Mouse (Mus musculus) thymus, postnatal 4 days (tissue): Measurements from ENCODE around the gene Nudt4.

Experiments
- DNase-seq: peaks from one replicate; pipeline ENCODE4 v3.0.0; 2021

Gene Nudt4

DNA sequence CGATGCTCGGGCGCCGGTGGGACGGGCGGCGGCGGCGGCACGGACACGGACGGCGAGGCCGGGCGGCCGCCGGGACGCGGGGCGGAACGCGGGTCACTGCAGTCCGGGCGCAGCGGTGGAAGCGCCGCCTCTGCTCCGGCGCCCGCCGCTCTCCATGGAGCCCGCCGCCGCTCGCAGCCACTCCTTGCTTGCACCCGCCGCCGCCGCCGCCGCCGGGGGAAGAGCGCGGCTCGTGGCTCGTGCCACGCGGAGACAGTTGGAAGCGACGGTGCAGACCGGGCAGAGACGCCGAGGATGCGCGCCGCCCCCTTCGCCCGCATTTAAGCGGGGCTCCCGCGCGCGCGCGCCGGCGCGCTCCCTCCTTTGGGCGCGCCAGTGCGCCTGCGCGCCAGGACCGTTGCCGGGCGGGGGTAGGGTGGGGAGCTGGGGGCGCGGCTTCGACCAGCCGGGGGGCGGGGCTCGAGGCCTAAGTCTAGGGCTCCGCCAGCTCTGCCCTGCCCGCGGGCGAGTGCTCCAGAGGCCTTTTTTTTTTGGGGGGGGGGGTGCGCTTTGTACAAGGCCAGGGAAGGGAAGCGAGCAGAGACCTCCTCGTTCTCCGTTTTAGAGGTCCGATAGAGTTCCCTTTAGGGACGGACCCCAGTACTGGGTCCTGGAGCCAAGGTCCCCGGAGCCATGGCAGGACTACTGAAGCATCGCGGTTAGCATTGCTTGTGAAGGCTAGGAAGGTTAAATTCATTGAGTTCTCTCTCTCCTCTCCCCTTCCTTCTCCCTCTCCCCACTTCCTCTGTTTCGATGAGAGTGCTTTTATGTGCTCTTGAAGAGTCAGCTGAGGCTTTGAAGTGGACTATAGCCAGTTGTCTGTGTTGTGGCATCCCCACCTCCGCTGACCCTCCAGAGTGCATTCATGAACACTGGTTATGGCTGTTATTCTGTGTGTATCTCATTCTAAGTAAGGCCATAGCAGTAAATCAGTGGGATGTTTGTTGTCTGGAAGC lies at the start of gene Nudt4:
Nudt4 (minus strand) TSS at position 296 of the 995 bp plus-strand sequence.
- peak; percentile 97 for DNase-seq

- no peak for DNase-seq
Measured at GRCm38 (mm10) chr10:95611331-95611721, 47.4 kb upstream of the Nudt4 start.

DNA sequence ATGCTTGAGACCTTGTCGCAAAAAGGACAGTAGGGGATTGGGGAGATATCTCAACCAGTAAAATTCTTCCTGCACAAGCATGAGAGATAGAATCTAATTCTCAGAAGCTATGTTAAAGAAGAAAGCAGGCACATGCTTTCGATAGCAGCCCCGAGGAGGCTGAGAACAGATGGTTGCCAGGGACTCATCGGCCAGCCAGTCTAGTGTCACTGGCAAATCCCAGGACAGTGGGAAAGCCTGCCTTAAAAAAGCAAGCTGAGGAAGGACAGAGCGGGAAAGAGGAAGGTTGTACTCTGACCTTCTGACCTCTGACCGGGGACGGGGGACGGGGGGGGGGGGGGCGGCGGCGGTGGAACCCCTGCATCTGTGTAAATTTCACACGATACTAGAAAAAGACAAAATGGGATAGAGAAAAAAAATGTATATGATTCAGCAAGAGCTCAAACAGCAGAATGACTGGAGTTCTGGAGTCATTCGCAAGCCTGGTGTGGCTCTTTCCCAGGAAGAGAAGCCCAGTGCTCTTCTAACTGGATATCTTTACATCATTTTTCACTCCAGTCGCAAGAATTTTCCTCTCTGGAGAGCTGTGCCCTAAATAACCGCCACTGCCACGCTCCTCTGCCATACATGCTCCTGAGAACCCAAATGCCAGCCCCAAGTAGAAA lies 46.9 kb upstream of the Nudt4 start:
- no peak for DNase-seq

- DNase-seq, result peak; percentile 25
Measured at GRCm38 (mm10) chr10:95604979-95605613, 41.1 kb upstream of the Nudt4 start.

GRCm38 (mm10) chr10:95600527-95600926 lies 36.6 kb upstream of the Nudt4 start:
- no peak for DNase-seq

- no peak for DNase-seq
Measured at GRCm38 (mm10) chr10:95599740-95600139, 35.8 kb upstream of the Nudt4 start.

GRCm38 (mm10) chr10:95598056-95598587 lies 34.2 kb upstream of the Nudt4 start:
- no peak for DNase-seq

- no peak for DNase-seq
Measured at GRCm38 (mm10) chr10:95595852-95596639, 32.1 kb upstream of the Nudt4 start.

- DNase-seq, result no peak
Measured at GRCm38 (mm10) chr10:95594414-95594813, 30.5 kb upstream of the Nudt4 start.

DNA sequence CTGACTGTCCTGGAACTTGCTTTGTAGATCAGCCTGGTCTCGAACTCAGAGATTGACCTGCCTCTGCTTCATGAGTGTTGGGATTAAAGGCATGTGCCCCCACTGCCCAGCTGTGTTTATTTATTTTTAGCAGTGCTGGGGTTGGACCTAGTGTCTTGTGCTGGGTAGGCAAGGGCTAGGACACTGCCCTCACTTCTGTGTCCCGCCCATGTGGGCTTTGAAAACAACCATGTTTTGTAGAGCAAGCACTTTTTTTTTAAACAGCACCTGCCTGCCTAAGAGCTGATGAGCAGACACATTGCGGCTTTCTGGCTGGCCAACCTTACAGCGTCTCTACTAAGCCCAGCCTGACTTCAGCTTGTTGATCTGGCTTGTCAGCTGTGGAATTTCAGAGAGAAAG lies 27.3 kb upstream of the Nudt4 start:
- no peak for DNase-seq

DNA sequence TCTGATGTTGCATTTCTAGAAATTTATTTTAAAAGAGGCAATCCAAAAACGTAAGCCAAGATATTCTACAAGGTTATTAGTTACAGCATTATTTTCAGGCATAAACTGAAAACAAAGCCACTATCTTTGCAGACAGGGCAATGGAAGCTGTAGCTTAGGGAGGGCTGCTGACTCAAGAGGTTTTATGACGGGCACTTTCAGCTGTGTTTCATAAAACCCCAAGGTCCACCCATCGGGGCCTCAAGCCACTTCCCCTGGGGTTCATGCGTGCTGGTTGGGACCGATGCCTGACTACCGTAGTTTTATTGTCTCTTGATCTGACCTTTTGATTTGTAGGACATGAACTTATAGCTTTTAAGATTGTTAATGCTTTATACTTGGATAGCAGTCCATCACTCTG lies 26.2 kb upstream of the Nudt4 start:
- no peak for DNase-seq

GRCm38 (mm10) chr10:95589196-95589595 lies 25.2 kb upstream of the Nudt4 start:
- no peak for DNase-seq

GRCm38 (mm10) chr10:95587509-95588220 lies 23.7 kb upstream of the Nudt4 start:
- DNase-seq, result no peak

DNA sequence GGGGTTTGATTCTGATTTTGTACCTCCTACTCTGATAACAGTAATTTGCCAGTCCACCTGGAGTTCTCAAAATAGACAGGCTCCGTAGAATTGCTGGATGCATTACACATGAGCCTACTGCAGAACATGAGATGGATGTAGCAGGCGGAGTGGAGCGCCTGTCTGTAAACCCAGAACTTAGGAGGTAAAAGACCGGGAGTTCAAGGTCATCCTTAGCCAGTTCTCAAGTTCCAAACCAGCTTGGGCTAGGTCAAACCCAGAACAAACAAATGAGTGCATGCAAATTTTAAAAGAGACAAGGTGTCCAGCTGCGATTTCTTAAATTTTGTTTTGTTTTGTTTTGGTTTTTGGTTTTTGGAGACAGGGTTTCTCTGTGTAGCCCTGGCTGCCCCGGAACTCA lies 21.6 kb upstream of the Nudt4 start:
- DNase-seq, result no peak

DNA sequence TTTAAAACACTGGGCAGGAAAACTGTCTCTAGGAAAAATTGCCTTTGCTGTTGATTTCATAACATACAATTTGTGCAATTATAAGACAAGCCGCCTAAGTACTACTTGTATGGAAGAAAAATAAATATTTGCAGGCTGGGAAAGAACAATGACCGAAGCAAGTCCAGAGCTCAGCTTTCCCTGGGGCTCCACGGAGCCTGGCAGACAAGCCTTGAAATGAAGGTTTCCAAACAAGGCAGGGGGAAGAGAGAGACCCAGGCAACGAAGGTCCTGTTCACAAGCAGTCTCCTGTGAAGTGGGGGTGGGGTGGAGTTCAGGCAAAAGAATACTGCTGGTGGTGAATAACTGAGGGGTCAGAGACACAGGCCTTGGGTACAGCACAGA lies 13.6 kb upstream of the Nudt4 start:
- DNase-seq, result no peak

- no peak for DNase-seq
Measured at GRCm38 (mm10) chr10:95576876-95577566, 13.1 kb upstream of the Nudt4 start.

- DNase-seq, result no peak
Measured at GRCm38 (mm10) chr10:95575839-95576380, 12.0 kb upstream of the Nudt4 start.

GRCm38 (mm10) chr10:95574994-95575393 lies 11.0 kb upstream of the Nudt4 start:
- DNase-seq, result no peak

DNA sequence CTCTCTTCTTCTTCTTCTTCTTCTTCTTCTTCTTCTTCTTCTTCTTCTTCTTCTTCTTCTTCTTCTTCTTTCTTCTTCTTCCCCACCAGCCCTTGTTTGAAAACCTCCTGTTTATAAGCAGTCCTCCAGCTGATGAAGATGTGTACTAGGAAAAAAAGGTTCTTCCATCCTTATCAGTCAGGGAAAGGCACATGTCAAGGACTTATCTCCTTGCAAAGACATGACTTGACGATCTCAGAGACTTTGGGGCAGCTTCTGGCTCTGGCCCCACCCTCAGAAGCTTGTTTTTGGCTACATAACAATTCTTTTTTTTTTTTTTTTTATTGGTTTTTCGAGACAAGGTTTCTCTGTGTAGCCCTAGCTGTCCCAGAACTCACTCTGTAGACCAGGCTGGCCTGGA lies 5.5 kb upstream of the Nudt4 start:
- no peak for DNase-seq

DNA sequence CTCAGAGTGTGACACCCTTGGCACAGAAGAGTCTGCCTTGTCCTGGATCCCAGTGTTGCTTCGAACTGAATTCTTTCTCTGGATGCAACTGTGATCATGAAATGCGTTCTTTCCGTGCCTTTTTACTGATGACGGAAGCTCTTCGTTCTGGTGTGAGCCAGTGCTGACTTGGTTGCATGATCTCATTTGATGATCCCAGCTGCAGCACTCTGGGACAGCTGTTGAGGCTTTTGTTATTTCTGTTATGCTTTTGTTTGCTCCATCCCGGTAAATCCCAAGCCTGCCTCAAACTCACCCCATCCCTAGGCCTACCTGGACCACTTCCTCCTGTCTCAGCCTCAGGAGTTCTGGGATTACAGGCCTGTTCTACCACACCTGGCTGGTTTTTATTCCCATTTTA lies 4.1 kb upstream of the Nudt4 start:
- DNase-seq, result no peak

DNA sequence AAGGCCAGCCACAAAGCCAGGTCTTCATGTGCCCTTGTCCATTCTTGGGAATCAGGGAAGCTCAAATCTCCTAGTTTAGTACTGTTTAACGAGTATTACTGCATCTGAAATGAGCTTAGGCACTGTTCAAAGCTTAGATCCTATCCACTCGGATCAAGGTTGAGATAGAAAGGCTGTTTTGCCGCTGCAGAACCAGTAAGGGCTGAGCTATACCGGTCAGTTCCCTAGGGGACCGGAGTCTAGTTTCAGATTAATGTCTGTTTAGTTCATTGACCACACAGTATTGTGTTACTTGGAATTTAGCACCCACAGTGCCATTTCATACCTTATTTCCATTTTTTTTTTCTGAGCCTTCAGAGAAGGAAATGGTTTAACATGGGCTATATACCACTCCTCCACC lies 3.6 kb upstream of the Nudt4 start:
- DNase-seq, result no peak
